Mouse (Mus musculus) midbrain, postnatal 0 days (tissue): ENCODE data around the gene Cck. TPM values are rescaled to one million over a fixed set of nuclear protein-coding genes. Genes with fewer than 3 reads are reported as not detected.

Source experiments
- ATAC-seq: fragments of 200-750 bp; cut with Nextera tagmentation; 2 replicates; pipeline ENCODE4 v1.8.0; 2017; ENCODE audit warnings: moderate number of reproducible peaks, mild to moderate bottlenecking, moderate TSS enrichment, moderate library complexity; ENCODE audit not compliant: low FRiP score
- DNase-seq: peaks from one replicate; pipeline ENCODE4 v3.0.0-alpha.2; 2015; ENCODE audit warnings: low spot score
- H3K27ac ChIP-seq: fragments of 300-500 bp; sonication (generic); 2 replicates; pipeline ENCODE4 v1.5.1; 2014; ENCODE audit warnings: low read depth, mild to moderate bottlenecking, low read length, mixed read lengths
- H3K27me3 ChIP-seq: fragments of 300-500 bp; sonication (generic); 2 replicates; pipeline ENCODE4 v1.6.1; 2014; ENCODE audit warnings: low read length, control low read depth, mixed read lengths; ENCODE audit not compliant: insufficient read depth
- H3K36me3 ChIP-seq: fragments of 300-500 bp; sonication (generic); 2 replicates; pipeline ENCODE4 v1.6.1; 2014; ENCODE audit warnings: low read length, control low read depth, mixed read lengths; ENCODE audit not compliant: insufficient read depth
- H3K4me1 ChIP-seq: fragments of 300-500 bp; sonication (generic); 2 replicates; pipeline ENCODE4 v1.6.1; 2014; ENCODE audit warnings: mild to moderate bottlenecking, control low read depth, antibody characterized with exemption, low read length, mixed read lengths; ENCODE audit not compliant: insufficient read depth
- H3K4me2 ChIP-seq: fragments of 300-500 bp; sonication (generic); 2 replicates; pipeline ENCODE4 v1.6.1; 2014; ENCODE audit warnings: low read depth, mild to moderate bottlenecking, low read length, mixed read lengths; ENCODE audit not compliant: poor library complexity, severe bottlenecking
- H3K4me3 ChIP-seq: fragments of 300-500 bp; sonication (generic); 2 replicates; pipeline ENCODE4 v1.5.1; 2014; ENCODE audit warnings: low read depth, mild to moderate bottlenecking, low read length, moderate library complexity
- H3K9ac ChIP-seq: fragments of 300-500 bp; sonication (generic); replicated peaks from 2 replicates; pipeline ENCODE4 v1.6.1; 2014; ENCODE audit warnings: mild to moderate bottlenecking, low read length, moderate library complexity, mixed read lengths; ENCODE audit not compliant: poor library complexity, severe bottlenecking
- H3K9me3 ChIP-seq: fragments of 300-500 bp; sonication (generic); 2 replicates; pipeline ENCODE4 v1.6.1; 2016; ENCODE audit warnings: low read length, control low read depth
- CTCF ChIP-seq: IDR thresholded peaks from 2 replicates; pipeline ENCODE4 v1.5.1; 2016; ENCODE audit warnings: antibody characterized with exemption, mild to moderate bottlenecking
- WGBS: fragments of 180-500 bp; shearing (Covaris S2); extraction: QIAGEN DNeasy Blood & Tissue Kit; methylation state at CpG from one replicate; pipeline ENCODE4 v1.1.7; 2014; 5-methylcytosine and 5-hydroxymethylcytosine counted together
- polyA plus RNA-seq: library from polyadenylated mRNA; unstranded; fragments of >200 nt; fragmentation: Nextera tagmentation; extraction: Ambion mirVana; gene quantifications from 2 replicates; pipeline ENCODE4 v1.2.1, GENCODE M21; 2015
- total RNA-seq: library from RNA; depleted of rRNA; stranded (reverse); fragments of >200 nt; gene quantifications from 2 replicates; pipeline ENCODE4 v1.2.3, GENCODE M21; 2014; rRNA removed

Cck gene
- total RNA-seq: 87.3 and 185 TPM in 2 replicates
- polyA plus RNA-seq: 75.4 and 82.9 TPM in 2 replicates

- peak within 1 kb of the TSS; percentile 65 for H3K4me2 ChIP-seq
- H3K36me3 ChIP-seq: no peaks in the 10 kb centered on the region
- peak within 1 kb of the TSS; percentile 36; the same call in 1 of the 2 replicates for H3K4me3 ChIP-seq
- peaks cover 23% of the 10 kb centered on the region for H3K27me3 ChIP-seq
- TF ChIP-seq CTCF: no peak
- DNase-seq: peak; percentile 25
- H3K4me1 ChIP-seq: 0 out of 2 replicates have a peak, but pooled peaks cover 6% of the 10 kb centered on the region
- no peak for ATAC-seq
- H3K9me3 ChIP-seq: no peaks in the 10 kb centered on the region
- no peak within 1 kb of the TSS for H3K9ac ChIP-seq
- 7% methylated on average over 12 of the region's 12 CpGs for WGBS
- no peak within 1 kb of the TSS for H3K27ac ChIP-seq
These were observed at the start of gene Cck for GRCm38 (mm10) chr9:121495529-121495928. Gene Cck, minus strand, starts transcription at chr9:121495694.

GRCm38 (mm10) chr9:121541530-121541929 lies 46.0 kb upstream of the Cck start:
- H3K27me3 ChIP-seq: no peaks in the 10 kb centered on the region
- H3K9me3 ChIP-seq: peaks cover 5% of the 10 kb centered on the region; the same call in 1 of the 2 replicates
- DNase-seq (no peak), ATAC-seq (no peak)
- H3K4me1 ChIP-seq: no peaks in the 10 kb centered on the region
- H3K4me3 ChIP-seq: no peak overlapping the region
- no peak overlapping the region for H3K27ac ChIP-seq
- H3K36me3 ChIP-seq: no peaks in the 10 kb centered on the region
- H3K4me2 ChIP-seq: no peak overlapping the region
- H3K9ac ChIP-seq: no peak overlapping the region
- TF ChIP-seq CTCF: no peak

- H3K36me3 ChIP-seq: no peaks in the 10 kb centered on the region
- H3K27me3 ChIP-seq: no peaks in the 10 kb centered on the region
- ATAC-seq (no peak), DNase-seq (no peak)
- H3K4me3 ChIP-seq: no peak overlapping the region
- H3K9me3 ChIP-seq: peaks cover 6% of the 10 kb centered on the region; the same call in 1 of the 2 replicates
- TF ChIP-seq CTCF: no peak
- WGBS: 60% methylated on average over 9 of the region's 9 CpGs
- no peaks in the 10 kb centered on the region for H3K4me1 ChIP-seq
- H3K4me2 ChIP-seq: no peak overlapping the region
- no peak overlapping the region for H3K9ac ChIP-seq
- H3K27ac ChIP-seq: no peak overlapping the region
These were observed 37.1 kb upstream of the Cck start for GRCm38 (mm10) chr9:121532626-121533025.

- no peak for DNase-seq
- Histone ChIP-seq H3K27ac (no peak overlapping the region), H3K27me3 (no peaks in the 10 kb centered on the region), H3K4me1 (no peaks in the 10 kb centered on the region), H3K9ac (no peak overlapping the region), H3K4me2 (no peak overlapping the region), H3K9me3 (no peaks in the 10 kb centered on the region), H3K4me3 (no peak overlapping the region), H3K36me3 (no peaks in the 10 kb centered on the region)
- ATAC-seq: no peak
- TF ChIP-seq CTCF: no peak
- WGBS: 60% methylated on average over 8 of the region's 8 CpGs
These were observed 33.3 kb upstream of the Cck start for GRCm38 (mm10) chr9:121528605-121529357.

- no peak for TF ChIP-seq CTCF
- Histone ChIP-seq H3K9ac (no peak overlapping the region), H3K9me3 (no peaks in the 10 kb centered on the region), H3K4me1 (no peaks in the 10 kb centered on the region), H3K27ac (no peak overlapping the region), H3K4me2 (no peak overlapping the region), H3K27me3 (no peaks in the 10 kb centered on the region), H3K4me3 (no peak overlapping the region), H3K36me3 (no peaks in the 10 kb centered on the region)
- 60% methylated on average over 6 of the region's 6 CpGs for WGBS
- ATAC-seq: no peak
- peak; percentile 14 for DNase-seq
These were observed 30.7 kb upstream of the Cck start for GRCm38 (mm10) chr9:121526171-121526570.

- ATAC-seq (no peak), DNase-seq (no peak)
- no peak for TF ChIP-seq CTCF
- no peaks in the 10 kb centered on the region for H3K27me3 ChIP-seq
- no peaks in the 10 kb centered on the region for H3K4me1 ChIP-seq
- no peak overlapping the region for H3K9ac ChIP-seq
- H3K4me3 ChIP-seq: no peak overlapping the region
- H3K27ac ChIP-seq: no peak overlapping the region
- H3K9me3 ChIP-seq: no peaks in the 10 kb centered on the region
- no peak overlapping the region for H3K4me2 ChIP-seq
- WGBS: 79% methylated on average over 5 of the region's 5 CpGs
- H3K36me3 ChIP-seq: no peaks in the 10 kb centered on the region
These were observed 24.6 kb upstream of the Cck start for GRCm38 (mm10) chr9:121520047-121520446.
